Mouse (Mus musculus): Measurements from ENCODE around the gene Cacnb2. TPM values are rescaled to one million over a fixed set of nuclear protein-coding genes. Genes with fewer than 3 reads are reported as not detected.

The Cacnb2 gene
- total RNA-seq, 4 experiments from 2014 or later: 70.5 to 105 (median 82.0) TPM

GRCm38 (mm10) chr2:14861613-14862012 lies 258.7 kb downstream of the Cacnb2 start:
- DNase-seq (ENCODE audit: low spot score): no peak

- no peak for DNase-seq (ENCODE audit: low spot score)
These were observed 260.1 kb downstream of the Cacnb2 start for GRCm38 (mm10) chr2:14862981-14863380.

- DNase-seq (ENCODE audit: low spot score): no peak
These were observed 270.2 kb downstream of the Cacnb2 start for GRCm38 (mm10) chr2:14873116-14873515.

GRCm38 (mm10) chr2:14873701-14874181 lies 270.9 kb downstream of the Cacnb2 start:
- no peak for DNase-seq (ENCODE audit: low spot score)

- DNase-seq (ENCODE audit: low spot score): no peak
These were observed 271.6 kb downstream of the Cacnb2 start for GRCm38 (mm10) chr2:14874281-14875037.

GRCm38 (mm10) chr2:14875121-14875520 lies 272.2 kb downstream of the Cacnb2 start:
- no peak for DNase-seq (ENCODE audit: low spot score)

- no peak for DNase-seq (ENCODE audit: low spot score)
These were observed 272.7 kb downstream of the Cacnb2 start for GRCm38 (mm10) chr2:14875616-14876015.

GRCm38 (mm10) chr2:14878953-14879352 lies 276.1 kb downstream of the Cacnb2 start:
- no peak for DNase-seq (ENCODE audit: low spot score)

- no peak for DNase-seq (ENCODE audit: low spot score)
These were observed 280.6 kb downstream of the Cacnb2 start for GRCm38 (mm10) chr2:14883460-14883859.

- DNase-seq (ENCODE audit: low spot score): no peak
These were observed 285.7 kb downstream of the Cacnb2 start for GRCm38 (mm10) chr2:14888406-14889195.

- DNase-seq (ENCODE audit: low spot score): no peak
These were observed 300.9 kb downstream of the Cacnb2 start for GRCm38 (mm10) chr2:14903837-14904236.

- DNase-seq (ENCODE audit: low spot score): no peak
These were observed 302.0 kb downstream of the Cacnb2 start for GRCm38 (mm10) chr2:14904865-14905264.

- DNase-seq (ENCODE audit: low spot score): no peak
These were observed 304.4 kb downstream of the Cacnb2 start for GRCm38 (mm10) chr2:14907124-14907925.

- no peak for DNase-seq (ENCODE audit: low spot score)
These were observed 314.8 kb downstream of the Cacnb2 start for GRCm38 (mm10) chr2:14917585-14918247.

- peak; percentile 72 for DNase-seq (ENCODE audit: low spot score)
These were observed 327.0 kb downstream of the Cacnb2 start for GRCm38 (mm10) chr2:14929866-14930265.

GRCm38 (mm10) chr2:14931968-14932367 lies 329.1 kb downstream of the Cacnb2 start:
- no peak for DNase-seq (ENCODE audit: low spot score)

GRCm38 (mm10) chr2:14936492-14936891 lies 333.6 kb downstream of the Cacnb2 start:
- DNase-seq (ENCODE audit: low spot score): peak; percentile 69

GRCm38 (mm10) chr2:14942261-14942660 lies 339.4 kb downstream of the Cacnb2 start:
- no peak for DNase-seq (ENCODE audit: low spot score)

GRCm38 (mm10) chr2:14943691-14944357 lies 340.9 kb downstream of the Cacnb2 start:
- no peak for DNase-seq (ENCODE audit: low spot score)

GRCm38 (mm10) chr2:14953090-14953489 lies 350.2 kb downstream of the Cacnb2 start:
- DNase-seq (ENCODE audit: low spot score): no peak

Measured in heart, adult 8-10 months (tissue).